Mouse (Mus musculus): Measurements from ENCODE around the gene Slc16a5. TPM values are rescaled to one million over a fixed set of nuclear protein-coding genes. Genes with fewer than 3 reads are reported as not detected.
"Not testable (repeated sequence)": the region's sequence is repeated elsewhere in the genome, so short reads cannot be mapped to it uniquely, and the experiment has no call there.

Gene Slc16a5
- polyA plus RNA-seq, 1 experiment from 2014 or later = 0.11 TPM

DNA sequence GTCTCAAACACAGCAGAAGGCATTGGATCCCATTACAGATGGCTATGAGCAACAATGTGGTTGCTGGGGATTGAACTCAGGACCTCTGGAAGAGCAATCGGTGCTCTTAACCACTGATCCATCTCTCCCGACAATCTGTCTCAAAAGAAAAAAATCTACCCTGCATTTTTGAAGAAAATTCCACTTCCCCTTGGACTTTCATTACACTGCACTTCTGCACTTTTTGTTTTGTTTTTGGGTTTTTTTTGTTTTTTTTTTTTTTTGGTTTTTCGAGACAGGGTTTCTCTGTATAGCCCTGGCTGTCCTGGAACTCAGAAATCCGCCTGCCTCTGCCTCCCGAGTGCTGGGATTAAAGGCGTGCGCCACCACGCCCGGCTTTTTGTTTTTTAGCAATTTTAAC is 34.3 kb downstream of the Slc16a5 start:
- not testable (repeated sequence) for ATAC-seq (ENCODE audit: low FRiP score); H3K4me1 ChIP-seq (replicated peaks; ENCODE audit: control insufficient read depth, insufficient read depth, low read length); H3K4me3 ChIP-seq (ENCODE audit: low read depth, low read length); DNase-seq (ENCODE audit: low spot score); H3K27me3 ChIP-seq (ENCODE audit: control insufficient read depth, insufficient read depth, low read length); H3K27ac ChIP-seq (ENCODE audit: low read depth, low read length); H3K9me3 ChIP-seq (ENCODE audit: control insufficient read depth, low read length); H3K9ac ChIP-seq (ENCODE audit: low read depth, low read length); H3K4me2 ChIP-seq (replicated peaks; ENCODE audit: low read depth, low read length)
- H3K36me3 ChIP-seq (ENCODE audit: control insufficient read depth, insufficient read depth, low read length) = peaks cover 13% of the 10 kb centered on the region; the same call in 1 of the 2 replicates
- 89% methylated on average over 9 of the region's 9 CpGs for WGBS

DNA sequence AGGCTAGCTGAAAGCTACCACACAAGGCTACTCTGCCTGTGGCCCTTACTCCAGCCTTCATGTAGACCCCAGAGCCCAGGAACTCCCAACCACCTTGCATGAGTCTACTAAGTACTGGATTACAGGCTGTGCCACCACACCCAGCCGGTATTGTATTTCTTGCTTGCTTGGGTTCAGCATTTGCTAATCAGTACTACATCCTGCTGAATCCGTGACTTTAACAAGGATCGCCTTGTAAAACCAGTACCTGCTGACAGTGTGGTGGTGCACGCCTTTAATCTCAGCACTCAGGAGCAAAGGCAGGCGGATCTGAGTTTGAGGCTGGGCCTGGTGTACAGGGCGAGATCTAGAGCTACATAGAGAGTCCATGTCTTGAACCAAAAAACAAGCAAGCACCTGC is 40.4 kb downstream of the Slc16a5 start:
- DNase-seq (ENCODE audit: low spot score) = no peak
- H3K4me3 ChIP-seq (ENCODE audit: low read depth, low read length) = no peak overlapping the region
- no peaks in the 10 kb centered on the region for H3K4me1 ChIP-seq (replicated peaks; ENCODE audit: control insufficient read depth, insufficient read depth, low read length)
- H3K9ac ChIP-seq (ENCODE audit: low read depth, low read length) = no peak overlapping the region
- 96% methylated on average over 6 of the region's 6 CpGs for WGBS
- no peak overlapping the region for H3K4me2 ChIP-seq (replicated peaks; ENCODE audit: low read depth, low read length)
- no peaks in the 10 kb centered on the region for H3K9me3 ChIP-seq (ENCODE audit: control insufficient read depth, low read length)
- no peak overlapping the region for H3K27ac ChIP-seq (ENCODE audit: low read depth, low read length)
- H3K27me3 ChIP-seq (ENCODE audit: control insufficient read depth, insufficient read depth, low read length) = no peaks in the 10 kb centered on the region
- H3K36me3 ChIP-seq (ENCODE audit: control insufficient read depth, insufficient read depth, low read length) = peaks cover 17% of the 10 kb centered on the region
- no peak for ATAC-seq (ENCODE audit: low FRiP score)

DNA sequence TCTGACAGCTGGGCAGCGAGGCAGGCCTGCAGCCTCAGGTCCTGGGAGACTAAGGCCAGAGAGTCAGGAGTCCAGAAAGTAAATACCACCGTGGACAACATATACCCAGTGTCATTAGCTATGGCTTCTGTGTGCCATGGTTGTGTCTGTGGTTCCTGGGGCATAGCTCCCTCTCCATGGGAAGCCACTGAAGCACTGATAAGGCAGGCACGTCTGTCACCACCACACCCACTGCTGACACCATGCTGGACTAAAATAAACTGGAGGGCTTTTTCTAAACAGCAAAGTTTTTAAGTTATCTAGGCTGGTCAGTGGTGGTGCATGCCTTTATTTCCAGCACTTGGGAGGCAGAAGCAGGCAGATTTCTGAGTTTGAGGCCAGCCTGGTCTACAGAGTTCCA is 44.3 kb downstream of the Slc16a5 start:
- 75% methylated on average over 3 of the region's 3 CpGs for WGBS
- DNase-seq (ENCODE audit: low spot score) = no peak
- H3K4me2 ChIP-seq (replicated peaks; ENCODE audit: low read depth, low read length) = no peak overlapping the region
- no peak overlapping the region for H3K4me3 ChIP-seq (ENCODE audit: low read depth, low read length)
- H3K27ac ChIP-seq (ENCODE audit: low read depth, low read length) = no peak overlapping the region
- H3K9ac ChIP-seq (ENCODE audit: low read depth, low read length) = no peak overlapping the region
- peaks cover 17% of the 10 kb centered on the region; the same call in 1 of the 2 replicates for H3K4me1 ChIP-seq (replicated peaks; ENCODE audit: control insufficient read depth, insufficient read depth, low read length)
- H3K9me3 ChIP-seq (ENCODE audit: control insufficient read depth, low read length) = no peaks in the 10 kb centered on the region
- no peaks in the 10 kb centered on the region for H3K27me3 ChIP-seq (ENCODE audit: control insufficient read depth, insufficient read depth, low read length)
- peaks cover 6% of the 10 kb centered on the region; the same call in 1 of the 2 replicates for H3K36me3 ChIP-seq (ENCODE audit: control insufficient read depth, insufficient read depth, low read length)
- ATAC-seq (ENCODE audit: low FRiP score) = no peak

DNA sequence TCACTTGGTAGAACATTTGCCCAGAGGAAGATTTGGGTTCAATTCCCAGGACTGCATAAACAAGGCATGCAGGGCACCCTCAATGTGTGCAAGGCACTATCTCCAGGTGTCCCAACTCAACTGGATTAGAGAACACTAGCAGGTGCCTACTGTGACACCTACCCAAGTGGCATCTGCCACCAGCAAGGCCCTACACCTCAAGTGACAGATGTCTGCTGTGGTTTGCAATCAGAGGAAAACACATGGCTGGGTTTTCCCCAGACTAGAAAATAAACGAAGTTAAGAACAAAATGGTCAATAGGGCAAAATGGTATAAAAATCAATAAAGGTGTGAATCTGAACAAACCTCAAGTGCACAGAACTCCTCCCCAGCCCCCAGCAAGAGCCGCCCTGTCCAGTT is 45.8 kb downstream of the Slc16a5 start:
- H3K27ac ChIP-seq (ENCODE audit: low read depth, low read length) = no peak overlapping the region
- ATAC-seq (ENCODE audit: low FRiP score) (no peak), DNase-seq (ENCODE audit: low spot score) (no peak)
- no peaks in the 10 kb centered on the region for H3K27me3 ChIP-seq (ENCODE audit: control insufficient read depth, insufficient read depth, low read length)
- H3K9me3 ChIP-seq (ENCODE audit: control insufficient read depth, low read length) = no peaks in the 10 kb centered on the region
- no peak overlapping the region for H3K4me3 ChIP-seq (ENCODE audit: low read depth, low read length)
- H3K4me1 ChIP-seq (replicated peaks; ENCODE audit: control insufficient read depth, insufficient read depth, low read length) = peaks cover 18% of the 10 kb centered on the region; the same call in 1 of the 2 replicates
- H3K36me3 ChIP-seq (ENCODE audit: control insufficient read depth, insufficient read depth, low read length) = peaks cover under 1% of the 10 kb centered on the region; the same call in 1 of the 2 replicates
- no peak overlapping the region for H3K9ac ChIP-seq (ENCODE audit: low read depth, low read length)
- H3K4me2 ChIP-seq (replicated peaks; ENCODE audit: low read depth, low read length) = no peak overlapping the region
- WGBS = 86% methylated on average over 2 of the region's 2 CpGs

DNA sequence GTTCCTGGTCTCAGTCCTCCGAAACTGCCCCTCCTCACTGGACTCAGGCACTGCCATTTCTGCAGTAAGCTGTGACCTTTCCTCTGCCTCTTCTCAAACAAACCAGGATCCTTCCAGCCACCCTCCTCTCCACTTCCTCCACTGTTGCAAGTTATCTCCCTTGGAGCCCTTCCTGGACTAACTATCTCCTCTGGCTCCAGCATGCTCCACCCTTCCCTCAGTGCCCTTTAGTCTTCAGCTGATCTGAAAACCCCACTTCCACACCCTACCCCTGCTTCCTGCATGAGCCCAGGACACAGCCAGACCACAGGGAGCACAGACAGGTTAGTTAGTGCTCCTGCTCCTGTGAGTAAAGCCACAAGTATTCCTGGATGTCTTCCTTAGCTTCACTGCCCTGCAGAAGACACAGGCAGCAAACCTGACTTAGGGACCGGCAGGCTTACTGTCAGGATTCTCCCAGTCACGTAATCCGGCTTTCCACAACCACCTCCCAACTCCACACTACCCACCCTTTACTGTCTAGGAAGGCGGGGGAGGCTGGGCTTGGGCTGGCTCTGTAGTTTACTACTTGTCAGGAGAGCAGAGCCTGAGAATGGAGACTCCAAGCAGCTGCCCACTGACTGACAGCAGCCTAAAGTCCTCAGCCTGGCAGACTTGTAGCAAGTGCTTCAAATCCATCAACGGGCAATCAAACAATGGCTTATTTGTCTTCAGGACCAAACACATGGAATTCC is 47.7 kb downstream of the Slc16a5 start:
- no peak overlapping the region for H3K9ac ChIP-seq (ENCODE audit: low read depth, low read length)
- no peak for ATAC-seq (ENCODE audit: low FRiP score)
- peak overlapping the region; percentile 13; the same call in 1 of the 2 replicates for H3K4me3 ChIP-seq (ENCODE audit: low read depth, low read length)
- H3K4me1 ChIP-seq (replicated peaks; ENCODE audit: control insufficient read depth, insufficient read depth, low read length) = peaks cover 18% of the 10 kb centered on the region; the same call in 1 of the 2 replicates
- no peaks in the 10 kb centered on the region for H3K36me3 ChIP-seq (ENCODE audit: control insufficient read depth, insufficient read depth, low read length)
- H3K27me3 ChIP-seq (ENCODE audit: control insufficient read depth, insufficient read depth, low read length) = no peaks in the 10 kb centered on the region
- 0 out of 2 replicates have a peak overlapping the region, but pooled peaks have one; percentile 24 for H3K27ac ChIP-seq (ENCODE audit: low read depth, low read length)
- DNase-seq (ENCODE audit: low spot score) = no peak
- no peaks in the 10 kb centered on the region for H3K9me3 ChIP-seq (ENCODE audit: control insufficient read depth, low read length)
- H3K4me2 ChIP-seq (replicated peaks; ENCODE audit: low read depth, low read length) = peak overlapping the region; percentile 88
- WGBS = 59% methylated on average over 6 of the region's 6 CpGs

DNA sequence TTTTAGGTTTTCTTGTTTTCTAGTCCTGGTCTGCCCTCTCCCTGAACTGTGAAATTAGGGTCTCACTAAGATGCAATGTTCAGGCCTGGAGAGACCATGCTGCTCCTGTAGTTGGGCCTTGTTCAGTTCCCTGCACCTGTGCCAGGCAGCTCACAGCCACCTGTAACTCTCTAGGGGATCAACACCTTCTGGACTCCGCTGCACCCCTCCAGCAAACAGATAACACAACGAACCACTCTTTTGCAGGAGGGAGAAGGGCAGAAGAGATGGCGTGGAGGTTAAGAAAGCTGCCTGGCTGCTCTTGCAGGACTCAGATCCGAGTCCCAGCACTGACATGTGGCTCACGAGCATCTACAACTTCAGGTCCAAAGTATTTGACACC is 48.2 kb downstream of the Slc16a5 start:
- peaks cover 18% of the 10 kb centered on the region; the same call in 1 of the 2 replicates for H3K4me1 ChIP-seq (replicated peaks; ENCODE audit: control insufficient read depth, insufficient read depth, low read length)
- no peak overlapping the region for H3K9ac ChIP-seq (ENCODE audit: low read depth, low read length)
- 64% methylated on average over 5 of the region's 5 CpGs for WGBS

DNA sequence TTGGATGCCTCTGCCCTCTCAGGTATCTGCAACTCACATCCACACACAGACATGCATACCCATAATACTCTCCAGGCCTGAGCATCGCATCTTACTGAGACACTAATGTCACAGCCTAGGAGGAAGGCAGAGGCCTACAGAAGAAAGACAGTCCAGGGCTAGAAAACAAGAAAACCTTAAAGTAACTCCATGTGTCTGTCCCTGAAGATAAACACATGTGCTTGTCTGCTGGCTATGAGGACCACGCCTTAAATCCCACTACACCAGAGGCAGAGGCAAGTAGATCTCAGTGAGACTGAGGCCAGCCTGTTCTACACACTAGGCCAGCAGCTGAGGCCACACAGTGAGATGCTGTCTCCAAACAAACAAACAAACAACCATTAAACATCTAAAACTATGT is 48.8 kb downstream of the Slc16a5 start:
- H3K27ac ChIP-seq (ENCODE audit: low read depth, low read length) = no peak overlapping the region
- WGBS = 76% methylated on average over 2 of the region's 2 CpGs
- H3K27me3 ChIP-seq (ENCODE audit: control insufficient read depth, insufficient read depth, low read length) = no peaks in the 10 kb centered on the region
- H3K36me3 ChIP-seq (ENCODE audit: control insufficient read depth, insufficient read depth, low read length) = no peaks in the 10 kb centered on the region
- H3K4me1 ChIP-seq (replicated peaks; ENCODE audit: control insufficient read depth, insufficient read depth, low read length) = peaks cover 18% of the 10 kb centered on the region; the same call in 1 of the 2 replicates
- peak overlapping the region; percentile 88 for H3K4me2 ChIP-seq (replicated peaks; ENCODE audit: low read depth, low read length)
- H3K4me3 ChIP-seq (ENCODE audit: low read depth, low read length) = peak overlapping the region; percentile 100
- no peaks in the 10 kb centered on the region for H3K9me3 ChIP-seq (ENCODE audit: control insufficient read depth, low read length)
- no peak for DNase-seq (ENCODE audit: low spot score)
- H3K9ac ChIP-seq (ENCODE audit: low read depth, low read length) = peak overlapping the region; percentile 99; the same call in 1 of the 2 replicates
- ATAC-seq (ENCODE audit: low FRiP score) = no peak

More for the DNA sequence above, 48.2 kb downstream of the Slc16a5 start:
- DNase-seq (ENCODE audit: low spot score) (no peak), ATAC-seq (ENCODE audit: low FRiP score) (no peak)
- Histone ChIP-seq H3K36me3 (ENCODE audit: control insufficient read depth, insufficient read depth, low read length) (no peaks in the 10 kb centered on the region), H3K27ac (ENCODE audit: low read depth, low read length) (no peak overlapping the region), H3K9me3 (ENCODE audit: control insufficient read depth, low read length) (no peaks in the 10 kb centered on the region), H3K27me3 (ENCODE audit: control insufficient read depth, insufficient read depth, low read length) (no peaks in the 10 kb centered on the region), H3K4me3 (ENCODE audit: low read depth, low read length) (peak overlapping the region; percentile 100), H3K4me2 (replicated peaks; ENCODE audit: low read depth, low read length) (peak overlapping the region; percentile 88)

DNA sequence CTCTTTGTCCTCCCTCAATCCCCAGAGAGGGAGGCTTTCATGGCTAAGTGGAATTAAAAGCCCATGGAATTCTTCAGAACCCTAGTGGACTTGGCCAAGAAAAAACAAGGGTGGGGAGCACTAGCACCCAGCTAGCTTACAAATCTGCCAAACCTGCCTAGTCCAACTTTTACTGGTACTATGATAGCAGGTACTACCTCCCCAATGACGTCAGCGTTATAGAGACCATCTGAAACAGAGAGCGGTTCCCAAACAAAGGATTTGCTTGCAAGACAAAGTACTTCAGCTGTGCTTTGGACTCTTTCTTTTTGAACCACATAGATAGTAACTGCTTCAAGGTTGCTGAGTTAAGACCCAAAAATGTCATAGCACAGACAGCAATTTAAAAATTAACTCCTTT is 49.7 kb downstream of the Slc16a5 start:
- peak overlapping the region; percentile 99 for H3K9ac ChIP-seq (ENCODE audit: low read depth, low read length)
- peaks cover 18% of the 10 kb centered on the region; the same call in 1 of the 2 replicates for H3K4me1 ChIP-seq (replicated peaks; ENCODE audit: control insufficient read depth, insufficient read depth, low read length)
- peak overlapping the region; percentile 100 for H3K4me3 ChIP-seq (ENCODE audit: low read depth, low read length)
- no peaks in the 10 kb centered on the region for H3K36me3 ChIP-seq (ENCODE audit: control insufficient read depth, insufficient read depth, low read length)
- H3K9me3 ChIP-seq (ENCODE audit: control insufficient read depth, low read length) = no peaks in the 10 kb centered on the region
- peak overlapping the region; percentile 80; the same call in 1 of the 2 replicates for H3K27ac ChIP-seq (ENCODE audit: low read depth, low read length)
- no peak for ATAC-seq (ENCODE audit: low FRiP score)
- H3K27me3 ChIP-seq (ENCODE audit: control insufficient read depth, insufficient read depth, low read length) = no peaks in the 10 kb centered on the region
- H3K4me2 ChIP-seq (replicated peaks; ENCODE audit: low read depth, low read length) = peak overlapping the region; percentile 88
- 45% methylated on average over 3 of the region's 3 CpGs for WGBS
- peak; percentile 34 for DNase-seq (ENCODE audit: low spot score)

Measured in hindbrain, embryonic 11.5 days (tissue).